Mouse (Mus musculus) hindbrain, embryonic 14.5 days (tissue): ENCODE measurements around the gene Zmynd11. TPM values are rescaled to one million over a fixed set of nuclear protein-coding genes. Genes with fewer than 3 reads are reported as not detected.

Source experiments
- ATAC-seq: fragments of 200-750 bp; cut with Nextera tagmentation; 2 replicates; pipeline ENCODE4 v1.8.0; 2017; ENCODE audit warnings: moderate number of reproducible peaks, mild to moderate bottlenecking, moderate TSS enrichment, moderate library complexity; ENCODE audit not compliant: low FRiP score
- DNase-seq: peaks from one replicate; pipeline ENCODE4 v3.0.0-alpha.2; 2015; ENCODE audit warnings: low spot score
- H3K27ac ChIP-seq: fragments of 300-500 bp; sonication (generic); 2 replicates; pipeline ENCODE4 v1.5.1; 2014; ENCODE audit warnings: mild to moderate bottlenecking, moderate library complexity
- H3K27me3 ChIP-seq: fragments of 300-500 bp; sonication (generic); 2 replicates; pipeline ENCODE4 v1.6.1; 2014; ENCODE audit warnings: mild to moderate bottlenecking, low read length, mixed read lengths; ENCODE audit not compliant: control insufficient read depth, insufficient read depth
- H3K36me3 ChIP-seq: fragments of 300-500 bp; sonication (generic); replicated peaks from 2 replicates; pipeline ENCODE4 v1.6.1; 2014; ENCODE audit not compliant: control insufficient read depth, insufficient read depth
- H3K4me1 ChIP-seq: fragments of 300-500 bp; sonication (generic); replicated peaks from 2 replicates; pipeline ENCODE4 v1.6.1; 2014; ENCODE audit warnings: antibody characterized with exemption, low read length, mixed read lengths; ENCODE audit not compliant: control insufficient read depth, insufficient read depth
- H3K4me2 ChIP-seq: fragments of 300-500 bp; sonication (generic); replicated peaks from 2 replicates; pipeline ENCODE4 v1.6.1; 2014; ENCODE audit warnings: mild to moderate bottlenecking, moderate library complexity
- H3K4me3 ChIP-seq: fragments of 300-500 bp; sonication (generic); replicated peaks from 2 replicates; pipeline ENCODE4 v1.5.1; 2014; ENCODE audit warnings: mild to moderate bottlenecking, low read length
- H3K9ac ChIP-seq: fragments of 300-500 bp; sonication (generic); 2 replicates; pipeline ENCODE4 v1.6.1; 2014
- H3K9me3 ChIP-seq: fragments of 300-500 bp; sonication (generic); 2 replicates; pipeline ENCODE4 v1.6.1; 2016; ENCODE audit warnings: low read length; ENCODE audit not compliant: control insufficient read depth
- WGBS: fragments of 180-500 bp; shearing (Covaris S2); extraction: QIAGEN DNeasy Blood & Tissue Kit; methylation state at CpG from one replicate; pipeline ENCODE4 v1.1.7; 2014; 5-methylcytosine and 5-hydroxymethylcytosine counted together
- polyA plus RNA-seq: library from polyadenylated mRNA; unstranded; fragments of >200 nt; fragmentation: Nextera tagmentation; extraction: Ambion mirVana; gene quantifications from 2 replicates; pipeline ENCODE4 v1.2.1, GENCODE M21; 2014

The Zmynd11 gene
- polyA plus RNA-seq, 1 experiment from 2014 or later = 189 TPM

DNA sequence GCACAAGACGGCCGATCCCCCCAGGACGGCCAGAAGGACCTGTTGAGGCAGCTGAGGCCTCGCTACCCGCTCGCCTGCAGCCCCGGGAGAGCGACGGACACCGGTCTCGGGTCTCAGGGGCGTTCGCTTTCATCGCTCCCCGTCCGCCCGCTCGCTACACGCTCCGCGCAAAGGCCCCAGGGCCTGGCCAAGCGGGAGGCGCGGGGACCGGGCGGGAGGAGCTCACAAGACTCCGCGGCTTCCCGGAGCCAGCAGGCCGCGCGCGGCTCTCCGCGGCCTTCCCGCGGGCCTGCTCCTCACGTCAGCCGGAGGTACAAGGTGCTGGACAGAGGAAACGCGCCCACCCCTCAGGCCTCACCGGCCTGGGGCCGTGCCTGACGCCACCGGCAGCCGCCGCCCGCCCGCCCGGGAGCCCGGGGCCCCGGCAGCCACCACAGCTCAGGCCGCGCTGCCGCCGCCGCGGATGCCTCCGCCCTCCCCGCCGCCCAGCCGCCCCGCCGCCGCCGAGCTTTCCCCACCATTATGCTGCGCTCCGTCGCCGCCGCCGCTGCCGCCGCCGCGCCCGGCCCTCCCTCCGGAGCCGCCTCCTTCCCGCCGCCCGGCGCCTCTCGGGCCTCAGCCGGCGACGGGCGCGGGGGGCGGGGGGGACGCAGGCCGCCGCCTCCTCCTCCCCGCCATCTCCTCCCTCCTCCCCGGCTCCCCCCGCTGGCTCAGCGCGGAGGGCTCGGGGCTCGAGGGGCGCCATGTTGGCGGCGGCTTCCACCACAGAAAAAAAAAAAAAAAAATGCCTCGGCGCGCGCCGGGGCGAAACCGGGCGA lies 1.1 kb downstream of the Zmynd11 start:
- DNase-seq (peak; percentile 70), ATAC-seq (peak; percentile 79)
- no peaks in the 10 kb centered on the region for H3K9me3 ChIP-seq
- no peaks in the 10 kb centered on the region for H3K27me3 ChIP-seq
- no peaks in the 10 kb centered on the region for H3K36me3 ChIP-seq
- peak overlapping the region; percentile 100 for H3K9ac ChIP-seq
- under 1% methylated on average over 61 of the region's 111 CpGs for WGBS
- H3K4me3 ChIP-seq = peak overlapping the region; percentile 98
- peaks cover 32% of the 10 kb centered on the region for H3K4me1 ChIP-seq
- peak overlapping the region; percentile 69 for H3K4me2 ChIP-seq
- H3K27ac ChIP-seq = peak overlapping the region; percentile 99

DNA sequence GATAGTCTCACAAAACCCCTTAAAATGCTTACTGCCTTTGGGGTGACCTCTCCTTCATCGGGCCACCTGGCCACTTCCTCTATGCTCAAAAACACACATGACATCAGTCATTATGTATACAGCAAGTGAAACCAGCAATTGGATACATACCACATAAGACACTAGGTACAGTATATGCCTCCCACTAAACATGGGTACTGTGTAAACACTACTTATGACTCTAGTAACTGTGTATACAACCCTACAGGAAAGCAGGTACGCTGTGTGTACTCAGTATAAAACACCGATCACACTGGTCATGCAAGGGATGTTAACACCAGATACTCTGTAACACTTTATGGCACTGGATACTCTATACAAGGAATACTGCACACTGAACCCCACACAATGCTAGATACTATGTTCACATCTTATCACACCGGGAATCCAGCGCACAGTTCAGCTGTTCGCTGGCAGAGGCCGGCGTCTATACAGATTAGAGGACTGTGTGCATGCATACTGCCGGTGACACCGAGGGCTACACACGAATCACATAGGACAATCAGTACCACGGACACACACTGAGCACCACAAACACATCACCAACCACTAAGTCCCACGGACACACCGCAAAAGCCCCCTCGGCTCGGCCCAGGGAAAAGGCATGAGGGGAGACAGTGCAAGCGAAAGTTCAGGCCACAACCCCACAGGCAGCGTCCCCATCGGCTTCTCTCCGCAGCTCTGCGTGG lies 1.9 kb downstream of the Zmynd11 start:
- ATAC-seq (peak; percentile 25), DNase-seq (no peak)
- peak overlapping the region; percentile 99 for H3K27ac ChIP-seq
- H3K4me3 ChIP-seq = peak overlapping the region; percentile 98
- H3K9me3 ChIP-seq = no peaks in the 10 kb centered on the region
- H3K4me1 ChIP-seq = peaks cover 40% of the 10 kb centered on the region
- H3K4me2 ChIP-seq = peak overlapping the region; percentile 69
- 4% methylated on average over 21 of the region's 21 CpGs for WGBS
- H3K27me3 ChIP-seq = no peaks in the 10 kb centered on the region
- H3K9ac ChIP-seq = peak overlapping the region; percentile 100
- no peaks in the 10 kb centered on the region for H3K36me3 ChIP-seq

DNA sequence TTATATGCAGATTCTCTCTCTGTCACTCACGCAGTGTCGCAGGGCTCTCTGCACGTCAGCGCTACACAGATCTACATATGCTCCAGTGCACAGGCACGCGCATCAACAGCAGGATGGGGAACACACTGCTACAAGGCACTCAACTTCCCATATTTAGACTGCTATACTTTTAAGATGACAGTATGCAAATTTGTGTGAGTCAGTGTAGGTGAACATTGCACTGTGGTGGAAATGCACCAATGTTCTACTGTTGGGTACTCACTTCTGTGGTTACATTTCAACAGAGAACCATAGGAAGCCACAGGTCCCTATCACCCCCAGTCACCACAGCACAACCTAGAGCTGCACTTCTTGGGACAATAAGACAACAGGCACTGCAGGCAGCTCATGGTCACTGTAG lies 5.1 kb downstream of the Zmynd11 start:
- Histone ChIP-seq H3K4me2 (no peak overlapping the region), H3K4me1 (peaks cover 42% of the 10 kb centered on the region)
- DNase-seq = no peak

DNA sequence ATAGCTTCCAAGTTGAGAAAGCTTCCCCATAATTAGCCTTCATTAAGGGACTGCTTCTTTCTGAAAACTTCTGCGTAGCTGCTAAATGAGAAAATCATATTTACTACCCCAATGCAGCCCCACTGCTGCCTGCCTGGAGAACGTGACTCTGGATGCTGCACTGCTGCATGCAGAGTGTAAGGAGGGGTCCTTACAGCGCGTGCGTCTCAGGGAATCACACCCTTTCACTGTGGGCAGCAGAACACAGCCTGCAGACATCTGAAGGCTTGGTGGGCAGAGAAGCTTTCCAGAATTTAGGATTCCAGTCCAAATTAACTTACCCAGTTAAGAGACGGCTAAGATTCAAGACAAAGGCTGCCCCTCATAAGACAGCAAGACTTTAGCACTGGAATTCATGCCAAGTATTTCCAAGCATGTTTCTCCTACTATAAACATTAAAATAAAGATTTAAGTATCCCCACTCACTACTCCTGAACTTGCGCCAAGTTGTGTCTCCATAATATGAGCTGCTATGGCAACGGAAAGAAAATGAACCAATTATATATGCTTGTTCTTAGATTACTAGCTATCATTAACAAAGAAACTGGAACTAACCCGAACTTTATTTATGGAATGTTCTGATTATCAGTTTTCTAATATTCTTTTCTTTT lies 7.2 kb downstream of the Zmynd11 start:
- Histone ChIP-seq H3K27me3 (no peaks in the 10 kb centered on the region), H3K27ac (no peak overlapping the region; the same call in 1 of the 2 replicates), H3K9me3 (no peaks in the 10 kb centered on the region), H3K4me1 (peaks cover 56% of the 10 kb centered on the region), H3K36me3 (no peaks in the 10 kb centered on the region), H3K4me2 (no peak overlapping the region; the same call in 1 of the 2 replicates), H3K4me3 (no peak overlapping the region), H3K9ac (no peak overlapping the region; the same call in 1 of the 2 replicates)
- 41% methylated on average over 9 of the region's 9 CpGs for WGBS
- DNase-seq = no peak
- ATAC-seq = peak; percentile 72; the same call in 1 of the 2 replicates

More for the DNA sequence above, 5.1 kb downstream of the Zmynd11 start:
- Histone ChIP-seq H3K9ac (no peak overlapping the region), H3K4me3 (no peak overlapping the region), H3K27me3 (no peaks in the 10 kb centered on the region), H3K9me3 (no peaks in the 10 kb centered on the region), H3K36me3 (no peaks in the 10 kb centered on the region), H3K27ac (no peak overlapping the region)
- WGBS = 12% methylated on average over 6 of the region's 6 CpGs
- no peak for ATAC-seq

DNA sequence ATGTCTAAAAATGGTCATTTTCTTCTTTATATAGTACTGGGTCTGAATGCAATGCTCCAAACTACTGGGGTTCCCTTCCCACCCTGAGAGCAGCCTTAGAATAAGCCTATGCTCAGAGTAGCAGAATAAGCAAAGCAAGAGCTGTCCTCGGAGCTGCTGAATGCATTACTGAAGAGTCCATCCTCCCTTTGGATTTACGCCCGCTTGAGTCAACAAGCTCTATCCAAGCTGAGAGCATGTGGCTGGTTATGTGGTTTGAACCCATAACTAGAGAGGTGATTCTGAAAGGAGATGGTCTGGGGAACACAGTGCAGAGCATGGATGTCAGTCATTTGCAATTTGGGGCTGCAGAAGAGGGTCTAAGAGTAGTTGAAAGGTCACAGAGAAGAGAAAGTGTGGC lies 11.4 kb downstream of the Zmynd11 start:
- no peak overlapping the region for H3K9ac ChIP-seq
- no peaks in the 10 kb centered on the region for H3K9me3 ChIP-seq
- no peak overlapping the region for H3K4me3 ChIP-seq
- no peaks in the 10 kb centered on the region for H3K36me3 ChIP-seq
- peaks cover 37% of the 10 kb centered on the region for H3K4me1 ChIP-seq
- no peak overlapping the region for H3K27ac ChIP-seq
- 54% methylated on average over 3 of the region's 3 CpGs for WGBS
- no peak for ATAC-seq
- DNase-seq = no peak
- H3K27me3 ChIP-seq = no peaks in the 10 kb centered on the region
- no peak overlapping the region for H3K4me2 ChIP-seq

DNA sequence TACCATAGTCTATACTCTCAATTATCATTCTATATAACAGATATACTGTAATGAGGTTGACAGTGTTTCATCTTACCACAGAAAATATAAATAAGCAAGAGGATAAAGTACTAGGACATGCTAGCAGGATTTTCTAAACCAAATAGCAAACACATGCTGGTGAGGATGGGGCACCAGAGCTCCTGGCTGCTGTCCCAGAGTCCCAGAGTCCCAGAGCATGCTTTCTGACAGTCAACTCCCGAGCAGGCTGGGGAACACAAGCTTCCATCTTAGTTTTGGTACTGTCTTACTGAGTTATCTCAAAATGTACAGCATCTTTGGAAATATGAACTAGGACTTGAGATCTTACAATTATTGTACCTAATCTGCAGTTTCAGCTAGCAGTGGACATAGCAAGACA lies 14.8 kb downstream of the Zmynd11 start:
- H3K4me2 ChIP-seq = no peak overlapping the region
- ATAC-seq (no peak), DNase-seq (no peak)
- H3K9me3 ChIP-seq = no peaks in the 10 kb centered on the region
- H3K4me1 ChIP-seq = peaks cover 20% of the 10 kb centered on the region
- H3K27me3 ChIP-seq = no peaks in the 10 kb centered on the region
- no peaks in the 10 kb centered on the region for H3K36me3 ChIP-seq
- H3K9ac ChIP-seq = no peak overlapping the region
- WGBS = 21% methylated on average over 1 of the region's 1 CpGs
- H3K27ac ChIP-seq = no peak overlapping the region
- H3K4me3 ChIP-seq = no peak overlapping the region

DNA sequence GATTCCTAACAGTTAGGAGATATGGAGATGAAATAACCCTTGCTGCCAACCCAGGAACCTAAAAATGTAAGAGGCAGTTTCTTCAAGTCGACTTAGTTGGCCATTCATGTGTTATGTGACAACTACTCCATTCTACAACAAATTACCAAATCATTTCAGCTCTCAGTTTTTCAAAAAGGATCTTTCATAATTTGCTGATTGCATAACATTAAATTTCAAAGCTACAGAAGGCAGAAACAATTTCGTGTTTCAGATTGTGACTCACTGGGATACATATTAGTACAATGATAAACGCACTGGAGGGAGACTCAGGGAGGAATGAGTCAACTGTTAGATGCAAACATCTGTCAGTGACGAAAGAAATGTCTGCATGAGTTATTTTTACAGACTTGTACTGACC lies 15.3 kb downstream of the Zmynd11 start:
- no peak for DNase-seq
- no peak overlapping the region for H3K4me3 ChIP-seq
- H3K4me1 ChIP-seq = peaks cover 20% of the 10 kb centered on the region
- H3K9ac ChIP-seq = no peak overlapping the region
- no peak overlapping the region for H3K4me2 ChIP-seq
- H3K27ac ChIP-seq = no peak overlapping the region
- H3K36me3 ChIP-seq = no peaks in the 10 kb centered on the region
- ATAC-seq = no peak
- no peaks in the 10 kb centered on the region for H3K27me3 ChIP-seq
- H3K9me3 ChIP-seq = no peaks in the 10 kb centered on the region
- WGBS = 77% methylated on average over 4 of the region's 4 CpGs

DNA sequence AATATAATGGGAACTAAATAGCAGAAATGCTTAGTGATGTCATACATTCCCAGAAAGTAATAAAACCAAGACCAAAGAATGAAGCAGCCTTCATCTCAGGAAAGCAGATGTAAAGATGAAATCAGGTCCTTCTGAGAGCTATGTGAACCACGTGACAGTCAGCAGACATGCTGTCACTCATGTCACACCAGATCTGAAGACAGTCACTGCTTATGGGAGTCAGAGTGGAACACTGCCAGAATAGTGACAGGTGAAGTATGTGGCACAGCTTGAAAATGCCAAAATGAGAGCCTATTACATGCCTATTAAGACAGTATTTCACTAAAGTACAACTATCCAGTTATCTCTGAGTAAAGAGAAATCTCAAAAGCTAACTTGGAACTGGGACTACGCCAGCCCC lies 26.9 kb downstream of the Zmynd11 start:
- ATAC-seq = no peak
- no peak overlapping the region for H3K9ac ChIP-seq
- no peaks in the 10 kb centered on the region for H3K27me3 ChIP-seq
- 61% methylated on average over 2 of the region's 2 CpGs for WGBS
- H3K4me2 ChIP-seq = no peak overlapping the region
- H3K9me3 ChIP-seq = no peaks in the 10 kb centered on the region
- DNase-seq = no peak
- peaks cover 3% of the 10 kb centered on the region for H3K4me1 ChIP-seq
- H3K4me3 ChIP-seq = no peak overlapping the region
- H3K27ac ChIP-seq = no peak overlapping the region
- H3K36me3 ChIP-seq = peaks cover 6% of the 10 kb centered on the region

DNA sequence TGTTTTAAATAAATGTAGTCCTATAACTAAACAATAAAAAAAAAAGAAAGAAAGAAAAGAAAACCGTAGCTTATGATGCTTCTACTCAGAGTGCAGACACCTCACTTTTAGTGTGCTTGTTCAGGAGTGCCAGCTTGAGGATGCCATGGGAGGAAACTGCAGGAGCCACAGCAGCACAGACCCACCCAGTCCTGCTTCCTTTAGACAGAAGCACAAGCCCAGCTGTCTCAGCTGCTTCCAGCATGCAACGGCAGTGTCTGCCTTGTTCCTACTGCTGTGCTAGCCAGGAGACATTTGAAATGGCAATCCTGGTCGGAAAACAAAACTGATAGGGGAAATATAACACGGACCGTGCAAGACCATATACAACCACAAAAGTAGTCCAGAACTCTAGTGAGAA lies 28.1 kb downstream of the Zmynd11 start:
- no peak overlapping the region for H3K4me3 ChIP-seq
- DNase-seq = no peak
- no peaks in the 10 kb centered on the region for H3K9me3 ChIP-seq
- 80% methylated on average over 5 of the region's 5 CpGs for WGBS
- no peak overlapping the region for H3K4me2 ChIP-seq
- H3K27ac ChIP-seq = no peak overlapping the region
- ATAC-seq = no peak
- no peaks in the 10 kb centered on the region for H3K27me3 ChIP-seq
- H3K4me1 ChIP-seq = peaks cover 3% of the 10 kb centered on the region
- no peak overlapping the region for H3K9ac ChIP-seq
- peaks cover 11% of the 10 kb centered on the region for H3K36me3 ChIP-seq
